8 mouse cellular contexts compared by ENCODE assay signal in the genomic region with DNA sequence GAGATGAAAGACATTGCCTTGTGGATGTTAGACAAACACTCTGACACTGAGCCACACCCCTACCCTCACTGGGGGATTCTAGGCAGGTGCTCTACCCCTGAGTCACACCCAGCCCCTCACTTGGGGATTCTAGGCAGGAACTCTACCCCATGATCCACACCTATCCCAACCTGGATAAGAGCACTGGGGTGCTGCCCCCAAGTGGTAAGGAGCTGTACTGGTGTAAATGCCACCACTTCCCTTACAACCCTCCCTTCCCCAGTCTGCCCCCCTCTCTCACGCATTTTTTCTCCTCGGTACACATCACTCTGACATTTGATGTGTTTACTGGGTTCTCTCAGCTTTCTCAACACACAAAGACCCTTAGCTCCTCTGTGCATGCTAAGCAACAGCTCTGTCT.
DNase-seq lines count a peak whose midpoint lies in the region; ATAC-seq and TF ChIP-seq lines count a peak whose summit lies in the region.

No protein-coding gene starts in this region.

- no peak overlapping the region for H3K4me2 ChIP-seq in lung, postnatal 0 days (replicated peaks; ENCODE audit: low read depth, low read length)
- H3K4me2 ChIP-seq in neural tube, embryonic 15.5 days, result no peak overlapping the region

- no peak for ATAC-seq in lung, postnatal 0 days
- ATAC-seq in neural tube, embryonic 15.5 days (ENCODE audit: low FRiP score), result no peak

- peak; percentile 67 for TF ChIP-seq CTCF in lung, postnatal 0 days (IDR thresholded peaks at IDR 0.05)

- no peak for TF ChIP-seq EP300 in lung, postnatal 0 days (IDR thresholded peaks at IDR 0.05)

- H3K4me1 ChIP-seq in lung, postnatal 0 days (ENCODE audit: insufficient read depth, low read depth, low read length), result no peaks in the 10 kb centered on the region
- peaks cover 5% of the 10 kb centered on the region; the same call in 1 of the 2 replicates for H3K4me1 ChIP-seq in neural tube, embryonic 15.5 days

- H3K36me3 ChIP-seq in lung, postnatal 0 days (ENCODE audit: insufficient read depth, low read length), result no peaks in the 10 kb centered on the region
- peaks cover 24% of the 10 kb centered on the region for H3K36me3 ChIP-seq in neural tube, embryonic 15.5 days

- peak; percentile 41 for DNase-seq in heart, postnatal 4 days
- no peak for DNase-seq in heart, adult 8-10 months (ENCODE audit: low spot score)
- peak; percentile 23 for DNase-seq in urinary bladder, postnatal 25 days (ENCODE audit: low spot score)
- DNase-seq in urinary bladder, postnatal 4 days (ENCODE audit: low spot score in 2 of 2), result no peak
- DNase-seq in cerebellum, adult 9-11 months, result peak; percentile 67
- peak; percentile 5 for DNase-seq in lung, postnatal 0 days (ENCODE audit: low spot score)
- no peak for DNase-seq in yolk sac, embryonic 10.5 days (ENCODE audit: low spot score)

- no peaks in the 10 kb centered on the region for H3K9me3 ChIP-seq in lung, postnatal 0 days (ENCODE audit: low read length)
- no peaks in the 10 kb centered on the region for H3K9me3 ChIP-seq in neural tube, embryonic 15.5 days (replicated peaks)

- WGBS in lung, postnatal 0 days, result 0% methylated on average over 2 of the region's 2 CpGs
- WGBS in neural tube, embryonic 15.5 days, result 14% methylated on average over 2 of the region's 2 CpGs

- no peak overlapping the region for H3K9ac ChIP-seq in lung, postnatal 0 days (replicated peaks; ENCODE audit: low read depth)
- H3K9ac ChIP-seq in neural tube, embryonic 15.5 days (replicated peaks), result no peak overlapping the region

- no peak overlapping the region for H3K27ac ChIP-seq in lung, postnatal 0 days (ENCODE audit: low read length)
- no peak overlapping the region for H3K27ac ChIP-seq in neural tube, embryonic 15.5 days (replicated peaks)

- no peaks in the 10 kb centered on the region for H3K27me3 ChIP-seq in lung, postnatal 0 days (replicated peaks; ENCODE audit: insufficient read depth, low read length)
- no peaks in the 10 kb centered on the region for H3K27me3 ChIP-seq in neural tube, embryonic 15.5 days (replicated peaks)

- no peak overlapping the region for H3K4me3 ChIP-seq in lung, postnatal 0 days (ENCODE audit: low read depth, low read length)
- no peak overlapping the region for H3K4me3 ChIP-seq in neural tube, embryonic 15.5 days (replicated peaks)

Comparison
In these comparisons a context has a peak if more than half of its experiments do, and no peak if none do; other contexts are left out.
1. DNase-seq: peak in heart, postnatal 4 days (single experiment), urinary bladder, postnatal 25 days (single experiment), cerebellum, adult 9-11 months (single experiment) and lung, postnatal 0 days (single experiment); none in heart, adult 8-10 months (single experiment), urinary bladder, postnatal 4 days (0 of 2) and yolk sac, embryonic 10.5 days (single experiment).